11 mouse cellular contexts compared by ENCODE assay signal in the genomic region with DNA sequence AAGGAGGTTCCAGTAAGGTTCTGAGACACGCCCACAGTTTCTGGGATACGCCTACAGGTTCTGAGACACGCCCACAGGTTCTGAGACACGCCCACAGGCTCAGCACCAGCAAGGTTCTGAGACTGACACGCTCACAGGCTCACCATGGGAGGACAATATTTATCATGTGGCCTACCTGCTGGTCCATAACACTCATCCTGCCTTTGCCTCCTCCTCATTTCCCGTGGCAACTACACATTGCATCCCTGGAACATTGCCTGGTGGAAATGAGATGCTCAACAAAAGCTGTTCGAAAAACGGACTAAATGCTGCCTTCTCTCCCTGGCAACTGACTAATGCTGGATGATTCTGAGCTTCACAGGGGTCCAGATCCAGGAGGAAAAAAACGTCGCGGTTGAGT.
DNase-seq lines count a peak whose midpoint lies in the region; ATAC-seq and TF ChIP-seq lines count a peak whose summit lies in the region.
"Had no signal": no experiment of that assay in that cellular context is flagged by ENCODE, and none has a peak within 500 bp of the region (broad histone marks: within the 10 kb centered on the region; RNA-seq: fewer than 3 reads in every experiment).

No protein-coding gene starts in this region.

- no peak for TF ChIP-seq CTCF in hindbrain, postnatal 0 days (IDR thresholded peaks at IDR 0.05; ENCODE audit: low read depth)

- WGBS in hindbrain, postnatal 0 days = 39% methylated on average over 11 of the region's 11 CpGs
- WGBS in hindbrain, embryonic 12.5 days = 59% methylated on average over 11 of the region's 11 CpGs
- 67% methylated on average over 11 of the region's 11 CpGs for WGBS in intestine, embryonic 15.5 days

- no peaks in the 10 kb centered on the region for H3K27me3 ChIP-seq in hindbrain, postnatal 0 days (ENCODE audit: insufficient read depth, low read length)
- H3K27me3 ChIP-seq in hindbrain, embryonic 12.5 days = no peaks in the 10 kb centered on the region
- H3K27me3 ChIP-seq in intestine, embryonic 15.5 days (replicated peaks) = no peaks in the 10 kb centered on the region
- H3K27me3 ChIP-seq: neural tube, embryonic 13.5 days had no signal

- peak; percentile 22 for DNase-seq in hindbrain, postnatal 0 days (ENCODE audit: low spot score)
- peak; percentile 56 for DNase-seq in cerebellum, adult 9-11 months
- DNase-seq in layer of hippocampus, adult 9-10 months (ENCODE audit: low spot score) = peak; percentile 63
- peak; percentile 55 for DNase-seq in right cerebral cortex, postnatal 25 days
- no peak for DNase-seq in gastrocnemius, postnatal 4 days (ENCODE audit: low spot score in 2 of 2)
- DNase-seq in kidney, postnatal 14 days = no peak
- DNase-seq: heart, postnatal 14 days; lung, postnatal 4 days had no signal

- H3K27ac ChIP-seq in hindbrain, postnatal 0 days = no peak overlapping the region
- no peak overlapping the region for H3K27ac ChIP-seq in hindbrain, embryonic 12.5 days
- no peak overlapping the region for H3K27ac ChIP-seq in intestine, embryonic 15.5 days
- H3K27ac ChIP-seq: neural tube, embryonic 13.5 days had no signal

- no peaks in the 10 kb centered on the region for H3K36me3 ChIP-seq in hindbrain, postnatal 0 days (ENCODE audit: insufficient read depth, low read length)
- no peaks in the 10 kb centered on the region for H3K36me3 ChIP-seq in hindbrain, embryonic 12.5 days
- no peaks in the 10 kb centered on the region for H3K36me3 ChIP-seq in intestine, embryonic 15.5 days
- H3K36me3 ChIP-seq: neural tube, embryonic 13.5 days had no signal

- H3K9me3 ChIP-seq in hindbrain, postnatal 0 days (ENCODE audit: low read length) = no peaks in the 10 kb centered on the region
- H3K9me3 ChIP-seq in hindbrain, embryonic 12.5 days (replicated peaks) = no peaks in the 10 kb centered on the region
- H3K9me3 ChIP-seq in intestine, embryonic 15.5 days = no peaks in the 10 kb centered on the region
- H3K9me3 ChIP-seq: neural tube, embryonic 13.5 days had no signal

- ATAC-seq in hindbrain, postnatal 0 days = peak; percentile 53; the same call in 1 of the 2 replicates
- ATAC-seq in hindbrain, embryonic 12.5 days (ENCODE audit: low FRiP score) = no peak
- no peak for ATAC-seq in intestine, embryonic 15.5 days

- H3K4me2 ChIP-seq in hindbrain, postnatal 0 days (ENCODE audit: low read depth, low read length) = no peak overlapping the region
- H3K4me2 ChIP-seq in hindbrain, embryonic 12.5 days (replicated peaks) = no peak overlapping the region
- H3K4me2 ChIP-seq in intestine, embryonic 15.5 days (replicated peaks) = no peak overlapping the region
- H3K4me2 ChIP-seq: neural tube, embryonic 13.5 days had no signal

- no peak overlapping the region for H3K9ac ChIP-seq in hindbrain, postnatal 0 days (replicated peaks; ENCODE audit: low read length)
- H3K9ac ChIP-seq in hindbrain, embryonic 12.5 days = no peak overlapping the region
- no peak overlapping the region for H3K9ac ChIP-seq in intestine, embryonic 15.5 days
- H3K9ac ChIP-seq: neural tube, embryonic 13.5 days had no signal

- no peaks in the 10 kb centered on the region for H3K4me1 ChIP-seq in hindbrain, postnatal 0 days (ENCODE audit: insufficient read depth, low read length)
- H3K4me1 ChIP-seq in hindbrain, embryonic 12.5 days = no peaks in the 10 kb centered on the region
- no peaks in the 10 kb centered on the region for H3K4me1 ChIP-seq in intestine, embryonic 15.5 days (replicated peaks)
- H3K4me1 ChIP-seq: neural tube, embryonic 13.5 days had no signal

- H3K4me3 ChIP-seq in hindbrain, postnatal 0 days (ENCODE audit: low read length) = no peak overlapping the region
- no peak overlapping the region for H3K4me3 ChIP-seq in hindbrain, embryonic 12.5 days
- no peak overlapping the region for H3K4me3 ChIP-seq in intestine, embryonic 15.5 days (replicated peaks)
- H3K4me3 ChIP-seq: neural tube, embryonic 13.5 days had no signal

Comparison
In these comparisons a context has a peak if more than half of its experiments do, and no peak if none do; other contexts are left out.
1. DNase-seq: peak in hindbrain, postnatal 0 days (single experiment), cerebellum, adult 9-11 months (single experiment), layer of hippocampus, adult 9-10 months (single experiment) and right cerebral cortex, postnatal 25 days (single experiment); none in gastrocnemius, postnatal 4 days (0 of 2) and kidney, postnatal 14 days (single experiment).